Mouse (Mus musculus): ENCODE data around the gene Mapk10.

DNA sequence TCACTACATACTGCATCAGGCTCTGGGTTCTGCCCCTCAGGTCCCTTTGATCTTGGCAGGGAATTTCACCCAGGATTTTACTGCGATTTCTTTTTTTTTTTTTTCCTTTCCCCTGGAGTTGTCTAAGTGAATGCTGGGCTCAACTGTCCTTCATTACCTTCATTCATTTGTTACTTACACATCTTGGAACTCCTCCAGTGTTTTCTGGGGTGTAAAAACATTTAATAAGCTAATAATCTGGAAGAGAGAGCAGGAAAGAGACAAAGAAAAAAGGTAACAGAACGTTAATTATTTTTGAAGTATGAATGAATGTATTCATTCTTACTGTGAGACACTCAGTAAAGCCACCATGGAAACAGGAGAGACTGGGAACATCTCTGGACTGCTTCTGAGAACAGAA is 219.4 kb downstream of the Mapk10 start:
- TF ChIP-seq CTCF (IDR thresholded peaks at IDR 0.05; ENCODE audit: low read depth) (no peak), EP300 (optimal IDR thresholded peaks at IDR 0.05) (no peak)

Data from stomach, postnatal 0 days (tissue).